Mouse (Mus musculus) stomach, postnatal 0 days (tissue): ENCODE data around the gene Six4.
"Not testable (repeated sequence)": the region's sequence is repeated elsewhere in the genome, so short reads cannot be mapped to it uniquely, and the experiment has no call there.

ENCODE experiments used
- CTCF ChIP-seq: IDR thresholded peaks from 2 replicates; pipeline ENCODE4 v1.5.1; 2016; ENCODE audit warnings: antibody characterized with exemption, low read depth, mild to moderate bottlenecking, moderate library complexity
- EP300 ChIP-seq: optimal IDR thresholded peaks from 2 replicates; pipeline ENCODE3; 2016; ENCODE audit warnings: antibody characterized with exemption

DNA sequence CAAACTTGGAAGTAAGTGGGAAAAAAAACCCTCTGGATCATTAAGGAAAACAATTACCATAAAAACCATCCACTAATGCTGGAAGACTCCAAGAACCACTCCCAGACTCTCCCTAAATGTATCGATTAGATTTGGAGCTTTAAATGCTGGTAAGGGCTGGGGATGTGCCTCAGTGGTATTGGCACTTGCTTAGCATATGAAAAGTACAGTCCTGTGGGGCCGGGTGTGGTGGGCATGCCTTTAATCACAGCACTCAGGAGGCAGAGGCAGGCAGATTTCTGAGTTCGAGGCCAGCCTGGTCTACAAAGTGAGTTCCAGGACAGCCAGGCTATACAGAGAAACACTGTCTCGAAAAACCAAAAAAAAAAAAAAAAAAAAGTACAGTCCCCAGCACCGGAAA lies 17.1 kb downstream of the Six4 start:
- TF ChIP-seq EP300, CTCF: not testable (repeated sequence)
